Mouse (Mus musculus): ENCODE measurements around the gene Chd5. TPM values are rescaled to one million over a fixed set of nuclear protein-coding genes. Genes with fewer than 3 reads are reported as not detected.
A peak's percentile ranks its signal among the peaks of the same experiment; 100 is the strongest.

Gene Chd5
- 1 to 10 TPM in 2 of 26 experiments, under 1 TPM in 24; 0.16 to 4.3 (median 0.30) TPM for total RNA-seq (2018; cell fraction: chromatin; rRNA removed)
- under 1 TPM in 21 of 26 experiments, not detected in 5; under 0.01 to 0.98 (median 0.03) TPM for total RNA-seq (2018; cell fraction: cytosol; rRNA removed)
- total RNA-seq (2018; cell fraction: nucleus; rRNA removed): under 1 TPM in 24 of 26 experiments, not detected in 2; 0.07 to 0.33 (median 0.15) TPM
- 0.03 to 0.06 TPM (median 0.06 TPM) in 3 replicates for polyA plus RNA-seq (2018)

- Histone ChIP-seq H3K36me3 (ENCODE audit: inconsistent target) (0 out of 2 replicates have a peak, but pooled peaks cover 13% of the 10 kb centered on the region), H3K4me3 (ENCODE audit: inconsistent target) (no peak within 1 kb of the TSS), H3K79me2 (ENCODE audit: inconsistent target) (no peaks in the 10 kb centered on the region), H3K27ac (no peak within 1 kb of the TSS)
- WGBS (ENCODE audit: missing documents): 2% methylated on average over 92 of the region's 120 CpGs
Measured at GRCm38 (mm10) chr4:152338419-152339292, at the start of gene Chd5. Chd5 (plus strand) TSS chr4:152338651.

- Histone ChIP-seq H3K27ac (no peak overlapping the region), H3K36me3 (ENCODE audit: inconsistent target) (no peaks in the 10 kb centered on the region), H3K4me3 (ENCODE audit: inconsistent target) (no peak overlapping the region), H3K79me2 (ENCODE audit: inconsistent target) (no peaks in the 10 kb centered on the region)
- WGBS (ENCODE audit: missing documents): 4% methylated on average over 39 of the region's 39 CpGs
Measured at GRCm38 (mm10) chr4:152290385-152290784, 48.1 kb upstream of the Chd5 start.

- WGBS (ENCODE audit: missing documents): 24% methylated on average over 11 of the region's 11 CpGs
- Histone ChIP-seq H3K36me3 (ENCODE audit: inconsistent target) (no peaks in the 10 kb centered on the region), H3K4me3 (ENCODE audit: inconsistent target) (no peak overlapping the region), H3K79me2 (ENCODE audit: inconsistent target) (no peaks in the 10 kb centered on the region), H3K27ac (no peak overlapping the region)
Measured at GRCm38 (mm10) chr4:152290991-152291390, 47.5 kb upstream of the Chd5 start.

GRCm38 (mm10) chr4:152291562-152291961 is 46.9 kb upstream of the Chd5 start, which contains the start of gene Hes3:
Hes3 (minus strand) TSS chr4:152291662.
- Histone ChIP-seq H3K36me3 (ENCODE audit: inconsistent target) (no peaks in the 10 kb centered on the region), H3K4me3 (ENCODE audit: inconsistent target) (no peak within 1 kb of the TSS), H3K27ac (no peak within 1 kb of the TSS), H3K79me2 (ENCODE audit: inconsistent target) (no peaks in the 10 kb centered on the region)
- 50% methylated on average over 6 of the region's 6 CpGs for WGBS (ENCODE audit: missing documents)

- no peaks in the 10 kb centered on the region for H3K36me3 ChIP-seq (ENCODE audit: inconsistent target)
- no peaks in the 10 kb centered on the region for H3K79me2 ChIP-seq (ENCODE audit: inconsistent target)
- WGBS (ENCODE audit: missing documents): 50% methylated on average over 12 of the region's 12 CpGs
Measured at GRCm38 (mm10) chr4:152292102-152292765, 46.2 kb upstream of the Chd5 start.

GRCm38 (mm10) chr4:152294188-152294929 is 44.1 kb upstream of the Chd5 start:
- Histone ChIP-seq H3K79me2 (ENCODE audit: inconsistent target) (peaks cover 16% of the 10 kb centered on the region; the same call in 1 of the 2 replicates), H3K4me3 (ENCODE audit: inconsistent target) (no peak overlapping the region), H3K27ac (no peak overlapping the region), H3K36me3 (ENCODE audit: inconsistent target) (no peaks in the 10 kb centered on the region)
- WGBS (ENCODE audit: missing documents): 35% methylated on average over 10 of the region's 10 CpGs

More at GRCm38 (mm10) chr4:152292102-152292765, 46.2 kb upstream of the Chd5 start:
- no peak overlapping the region for H3K4me3 ChIP-seq (ENCODE audit: inconsistent target)
- H3K27ac ChIP-seq: no peak overlapping the region

- peaks cover 16% of the 10 kb centered on the region; the same call in 1 of the 2 replicates for H3K79me2 ChIP-seq (ENCODE audit: inconsistent target)
- peaks cover 4% of the 10 kb centered on the region; the same call in 1 of the 2 replicates for H3K36me3 ChIP-seq (ENCODE audit: inconsistent target)
- H3K4me3 ChIP-seq (ENCODE audit: inconsistent target): no peak overlapping the region
- no peak overlapping the region for H3K27ac ChIP-seq
- WGBS (ENCODE audit: missing documents): 21% methylated on average over 3 of the region's 4 CpGs
Measured at GRCm38 (mm10) chr4:152295916-152296315, 42.5 kb upstream of the Chd5 start.

GRCm38 (mm10) chr4:152296371-152296770 is 42.1 kb upstream of the Chd5 start:
- Histone ChIP-seq H3K27ac (peak overlapping the region; percentile 39; the same call in 1 of the 2 replicates), H3K4me3 (ENCODE audit: inconsistent target) (peak overlapping the region; percentile 52), H3K36me3 (ENCODE audit: inconsistent target) (peaks cover 4% of the 10 kb centered on the region; the same call in 1 of the 2 replicates), H3K79me2 (ENCODE audit: inconsistent target) (peaks cover 16% of the 10 kb centered on the region; the same call in 1 of the 2 replicates)
- 5% methylated on average over 8 of the region's 8 CpGs for WGBS (ENCODE audit: missing documents)

GRCm38 (mm10) chr4:152296874-152297861 is 41.3 kb upstream of the Chd5 start, which contains the start of gene Icmt:
Icmt (plus strand) TSS chr4:152297227.
- peaks cover 16% of the 10 kb centered on the region; the same call in 1 of the 2 replicates for H3K79me2 ChIP-seq (ENCODE audit: inconsistent target)
- under 1% methylated on average over 104 of the region's 119 CpGs for WGBS (ENCODE audit: missing documents)
- peaks cover 4% of the 10 kb centered on the region; the same call in 1 of the 2 replicates for H3K36me3 ChIP-seq (ENCODE audit: inconsistent target)
- peak within 1 kb of the TSS; percentile 52 for H3K4me3 ChIP-seq (ENCODE audit: inconsistent target)
- H3K27ac ChIP-seq: peak within 1 kb of the TSS; percentile 39; the same call in 1 of the 2 replicates

- H3K27ac ChIP-seq: no peak overlapping the region
- no peak overlapping the region for H3K4me3 ChIP-seq (ENCODE audit: inconsistent target)
- peaks cover 18% of the 10 kb centered on the region for H3K36me3 ChIP-seq (ENCODE audit: inconsistent target)
- peaks cover 16% of the 10 kb centered on the region; the same call in 1 of the 2 replicates for H3K79me2 ChIP-seq (ENCODE audit: inconsistent target)
- 94% methylated on average over 12 of the region's 14 CpGs for WGBS (ENCODE audit: missing documents)
Measured at GRCm38 (mm10) chr4:152298836-152299235, 39.6 kb upstream of the Chd5 start.

- Histone ChIP-seq H3K79me2 (ENCODE audit: inconsistent target) (peaks cover 16% of the 10 kb centered on the region; the same call in 1 of the 2 replicates), H3K27ac (no peak overlapping the region), H3K4me3 (ENCODE audit: inconsistent target) (no peak overlapping the region), H3K36me3 (ENCODE audit: inconsistent target) (peaks cover 22% of the 10 kb centered on the region)
- WGBS (ENCODE audit: missing documents): 93% methylated on average over 8 of the region's 8 CpGs
Measured at GRCm38 (mm10) chr4:152300375-152300774, 38.1 kb upstream of the Chd5 start.

GRCm38 (mm10) chr4:152302012-152302411 is 36.4 kb upstream of the Chd5 start:
- Histone ChIP-seq H3K36me3 (ENCODE audit: inconsistent target) (peaks cover 22% of the 10 kb centered on the region), H3K79me2 (ENCODE audit: inconsistent target) (peaks cover 16% of the 10 kb centered on the region; the same call in 1 of the 2 replicates), H3K27ac (no peak overlapping the region), H3K4me3 (ENCODE audit: inconsistent target) (no peak overlapping the region)
- 91% methylated on average over 11 of the region's 11 CpGs for WGBS (ENCODE audit: missing documents)

- Histone ChIP-seq H3K27ac (no peak overlapping the region), H3K79me2 (ENCODE audit: inconsistent target) (peaks cover 10% of the 10 kb centered on the region; the same call in 1 of the 2 replicates), H3K4me3 (ENCODE audit: inconsistent target) (no peak overlapping the region), H3K36me3 (ENCODE audit: inconsistent target) (peaks cover 22% of the 10 kb centered on the region)
- 97% methylated on average over 10 of the region's 10 CpGs for WGBS (ENCODE audit: missing documents)
Measured at GRCm38 (mm10) chr4:152303172-152303571, 35.3 kb upstream of the Chd5 start.

All from macrophage (primary cell).